Mouse (Mus musculus) adipocyte (in vitro differentiated cells): ENCODE data around the gene Kcnj14.

ENCODE experiments used
- DNase-seq: peaks from one replicate; pipeline ENCODE4 v3.0.0-alpha.2; 2016; ENCODE audit warnings: low spot score

Kcnj14 gene

DNA sequence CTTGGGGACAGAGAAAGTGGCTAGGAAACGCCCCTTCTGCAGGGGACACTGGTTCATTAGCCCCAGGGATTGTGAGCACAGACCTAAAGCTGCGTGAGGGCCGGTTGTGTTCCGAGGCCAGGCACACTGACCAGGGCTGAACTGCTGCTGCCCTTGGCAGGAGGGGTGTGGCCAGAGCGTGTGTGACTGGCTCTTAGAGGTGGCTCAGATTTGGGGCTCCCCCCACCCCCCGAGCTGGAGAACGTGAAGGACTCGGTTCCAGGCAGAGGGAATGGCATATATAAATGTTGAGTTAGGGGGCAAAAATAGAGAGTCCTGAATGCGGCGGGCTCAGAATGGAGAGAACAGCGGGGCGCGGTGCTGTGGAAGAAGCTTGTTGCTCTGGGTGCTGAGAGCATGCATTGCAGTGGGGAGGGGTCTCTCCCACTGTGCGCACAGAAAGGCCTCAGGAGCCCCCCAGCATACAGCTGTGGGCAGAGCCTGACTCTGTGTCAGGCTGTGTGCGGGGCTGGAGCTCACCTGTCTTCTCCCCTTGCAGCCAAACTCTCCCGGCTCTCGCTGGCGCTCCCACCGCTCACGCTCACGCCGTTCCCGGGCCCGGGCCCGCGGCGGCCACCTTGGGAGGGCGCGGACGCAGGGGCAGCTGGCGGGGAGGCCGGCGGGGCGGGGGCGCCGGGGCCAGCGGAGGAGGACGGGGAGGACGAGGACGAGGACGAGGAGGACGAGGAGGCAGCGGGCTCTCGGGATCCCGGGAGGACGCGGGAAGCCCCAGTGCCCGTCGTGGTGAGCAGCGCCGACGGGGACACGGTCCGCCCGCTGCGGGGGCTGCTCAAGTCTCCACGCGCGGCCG is 26.7 kb downstream of the Kcnj14 start:
- no peak for DNase-seq

DNA sequence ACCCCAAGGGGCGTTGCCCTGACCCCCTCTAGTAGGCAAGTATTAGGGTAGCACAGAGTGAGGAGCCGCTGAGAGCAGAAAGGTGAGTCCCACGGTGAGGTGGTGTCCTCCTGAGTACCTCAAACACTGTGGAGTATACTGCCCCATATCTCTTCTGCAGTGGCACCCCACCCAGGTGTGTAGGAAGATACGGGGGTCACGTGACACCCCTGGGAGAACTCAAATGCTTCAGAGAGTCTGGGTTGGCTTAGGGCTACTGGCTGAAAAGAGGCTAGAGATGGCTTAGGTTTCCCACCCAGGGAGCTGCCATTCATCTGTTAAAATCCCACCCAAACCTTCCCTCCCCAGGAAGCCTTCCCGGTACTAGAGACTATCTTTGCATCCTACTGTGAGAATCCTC is 27.6 kb downstream of the Kcnj14 start:
- DNase-seq: no peak

GRCm38 (mm10) chr7:45794971-45795370 is 29.6 kb downstream of the Kcnj14 start:
- no peak for DNase-seq

DNA sequence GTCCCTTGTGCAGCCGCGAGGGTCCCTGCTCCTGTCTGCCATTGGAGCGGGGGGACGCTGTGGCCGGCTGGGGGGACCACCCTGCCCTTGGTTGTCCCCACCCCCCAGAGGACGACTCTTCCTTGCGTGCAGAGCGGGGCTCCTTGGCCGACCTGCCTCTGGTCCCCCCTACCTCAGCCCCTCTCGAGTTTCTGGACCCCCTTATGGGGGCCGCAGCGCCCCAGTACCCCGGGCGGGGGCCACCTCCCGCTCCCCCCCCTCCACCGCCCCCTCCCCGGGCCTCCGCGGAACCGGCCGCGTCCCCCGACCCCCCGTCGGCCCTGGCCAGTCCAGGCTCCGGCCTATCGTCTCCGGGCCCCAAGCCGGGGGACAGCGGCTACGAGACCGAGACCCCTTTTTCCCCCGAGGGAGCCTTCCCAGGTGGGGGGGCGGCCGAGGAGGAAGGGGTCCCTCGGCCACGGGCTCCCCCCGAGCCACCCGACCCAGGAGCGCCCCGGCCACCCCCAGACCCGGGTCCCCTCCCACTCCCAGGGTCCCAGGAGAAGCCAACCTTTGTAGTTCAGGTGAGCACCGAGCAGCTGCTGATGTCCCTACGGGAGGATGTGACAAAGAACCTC is 30.5 kb downstream of the Kcnj14 start:
- no peak for DNase-seq

DNA sequence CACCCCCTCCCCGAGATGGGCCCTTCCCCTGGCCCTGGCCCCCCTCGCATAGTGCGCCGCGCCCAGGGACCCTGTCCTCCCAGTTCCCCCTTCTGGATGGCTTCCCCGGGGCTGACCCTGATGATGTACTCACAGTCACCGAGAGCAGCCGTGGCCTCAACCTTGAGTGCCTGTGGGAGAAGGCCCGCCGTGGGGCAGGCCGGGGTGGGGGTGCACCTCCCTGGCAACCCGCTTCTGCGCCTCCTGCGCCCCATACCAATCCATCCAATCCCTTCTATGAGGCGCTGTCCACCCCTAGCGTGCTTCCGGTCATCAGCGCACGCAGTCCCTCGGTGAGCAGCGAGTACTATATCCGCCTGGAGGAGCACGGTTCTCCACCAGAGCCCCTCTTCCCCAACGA is 31.3 kb downstream of the Kcnj14 start:
- no peak for DNase-seq

- DNase-seq: no peak
Observed at GRCm38 (mm10) chr7:45791756-45792490, 32.7 kb downstream of the Kcnj14 start.

DNA sequence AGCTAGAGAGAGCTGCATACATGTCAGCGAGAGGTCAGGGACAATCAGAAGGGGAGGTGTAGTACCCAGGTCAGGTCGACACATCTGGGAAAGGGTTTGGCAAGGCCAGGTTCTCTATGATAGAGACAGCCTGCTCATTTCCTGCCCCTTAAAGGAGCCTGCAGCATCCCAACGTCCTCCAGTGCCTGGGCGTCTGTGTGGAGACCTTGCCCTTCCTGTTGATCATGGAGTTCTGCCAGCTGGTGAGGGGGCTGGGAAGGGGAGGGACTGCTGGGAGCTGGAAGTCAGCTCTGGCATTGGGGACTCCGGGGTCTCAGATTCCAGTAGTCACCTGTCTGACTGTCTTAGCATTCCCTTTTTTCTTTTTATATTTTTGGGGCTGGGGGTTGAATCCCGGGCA is 33.9 kb downstream of the Kcnj14 start:
- DNase-seq: no peak

DNA sequence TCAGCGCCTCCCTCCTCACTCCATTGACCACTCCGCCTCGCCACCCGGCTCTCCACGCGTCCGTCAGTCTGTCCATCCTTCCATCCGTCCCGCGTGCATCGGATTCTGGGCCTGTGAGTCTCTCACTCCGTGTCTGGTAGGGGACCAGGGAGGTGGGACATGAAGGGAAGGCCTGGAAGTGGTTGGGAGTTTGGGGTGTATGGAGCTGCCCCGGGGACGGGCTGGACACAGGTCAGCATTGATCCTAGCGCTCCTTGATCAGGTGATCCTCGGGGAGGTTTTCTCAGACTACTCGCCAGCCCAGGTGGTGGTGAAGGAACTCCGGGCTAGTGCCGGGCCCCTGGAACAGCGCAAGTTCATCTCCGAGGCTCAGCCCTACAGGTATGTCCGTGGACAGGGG is 36.9 kb downstream of the Kcnj14 start:
- no peak for DNase-seq

GRCm38 (mm10) chr7:45786661-45787413 is 37.7 kb downstream of the Kcnj14 start:
- no peak for DNase-seq

DNA sequence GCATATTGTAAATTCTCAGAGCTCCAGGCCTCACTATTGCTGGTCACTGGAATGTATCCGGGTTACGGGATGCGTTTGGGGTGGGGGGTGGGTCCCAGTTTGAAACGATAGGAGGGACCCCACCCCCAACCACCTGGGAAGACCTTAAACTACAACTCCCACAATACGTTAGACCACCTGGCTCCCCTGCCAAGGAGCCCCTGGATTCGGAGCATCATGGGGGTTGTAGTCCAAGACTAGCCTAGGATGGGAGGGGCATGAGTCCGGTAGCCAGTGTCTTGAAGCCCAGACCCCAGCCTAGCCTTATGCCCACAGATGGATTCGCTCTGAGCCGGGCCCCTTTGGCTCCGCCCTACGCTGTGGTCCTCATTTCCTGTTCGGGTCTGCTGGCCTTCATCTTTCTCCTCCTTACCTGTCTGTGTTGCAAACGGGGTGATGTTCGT is 38.4 kb downstream of the Kcnj14 start:
- DNase-seq: no peak

GRCm38 (mm10) chr7:45785388-45786135 is 39.0 kb downstream of the Kcnj14 start:
- no peak for DNase-seq

GRCm38 (mm10) chr7:45784524-45785372 is 39.8 kb downstream of the Kcnj14 start, which contains the start of gene Sult2b1:
Gene Sult2b1 (minus strand): TSS chr7:45784669.
- DNase-seq: no peak

DNA sequence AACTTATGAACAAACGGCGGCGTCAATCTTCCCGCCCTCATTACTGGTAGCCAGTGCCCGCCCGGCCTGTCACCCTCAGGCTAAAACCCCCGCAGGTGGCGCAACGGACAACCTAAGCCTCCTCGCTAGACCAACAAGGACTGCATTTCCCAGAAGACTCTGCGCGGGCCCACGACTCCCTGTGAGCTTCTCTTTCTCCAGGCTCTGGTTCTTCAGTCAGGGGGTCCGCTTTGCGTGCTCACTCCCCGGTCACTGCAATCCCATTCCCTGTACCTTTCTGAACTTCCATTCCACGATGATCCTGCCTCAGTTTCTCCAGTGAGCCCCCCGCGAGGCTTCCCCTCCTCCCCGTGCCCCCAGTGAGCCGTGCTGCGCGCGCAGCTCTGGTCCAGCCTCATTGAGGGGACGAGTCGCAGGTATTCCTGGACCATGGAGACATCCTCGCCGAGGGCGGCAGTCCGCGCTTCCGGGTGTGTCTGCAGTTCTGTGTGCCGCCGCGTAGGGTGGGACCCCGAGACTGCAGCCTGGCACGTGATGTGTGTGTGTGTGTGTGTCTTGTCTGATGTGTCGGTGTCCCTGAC is 41.0 kb downstream of the Kcnj14 start, which contains the start of gene Lmtk3:
Lmtk3 (plus strand) TSS at position 228 of the 581 bp plus-strand sequence.
- DNase-seq: no peak

DNA sequence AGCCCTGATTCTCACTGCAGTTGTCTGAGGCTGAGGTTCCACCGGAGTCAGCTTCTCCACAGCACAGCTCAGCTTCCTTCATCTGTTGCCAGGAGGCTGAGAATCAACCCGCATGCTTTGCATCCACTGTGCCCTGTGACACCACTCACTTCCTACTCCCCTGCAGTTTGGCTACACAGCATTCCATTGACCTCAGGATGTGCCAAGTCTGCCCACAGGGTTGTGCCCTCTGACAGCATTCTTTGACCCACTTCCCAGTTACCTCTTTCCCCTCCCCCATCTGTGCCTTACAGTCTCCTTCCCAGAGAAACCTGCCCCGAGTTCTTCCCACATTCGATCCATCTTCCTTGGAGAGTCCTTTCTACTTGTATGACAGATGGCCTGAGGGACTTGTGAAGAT is 42.3 kb downstream of the Kcnj14 start:
- peak; percentile 41 for DNase-seq

DNA sequence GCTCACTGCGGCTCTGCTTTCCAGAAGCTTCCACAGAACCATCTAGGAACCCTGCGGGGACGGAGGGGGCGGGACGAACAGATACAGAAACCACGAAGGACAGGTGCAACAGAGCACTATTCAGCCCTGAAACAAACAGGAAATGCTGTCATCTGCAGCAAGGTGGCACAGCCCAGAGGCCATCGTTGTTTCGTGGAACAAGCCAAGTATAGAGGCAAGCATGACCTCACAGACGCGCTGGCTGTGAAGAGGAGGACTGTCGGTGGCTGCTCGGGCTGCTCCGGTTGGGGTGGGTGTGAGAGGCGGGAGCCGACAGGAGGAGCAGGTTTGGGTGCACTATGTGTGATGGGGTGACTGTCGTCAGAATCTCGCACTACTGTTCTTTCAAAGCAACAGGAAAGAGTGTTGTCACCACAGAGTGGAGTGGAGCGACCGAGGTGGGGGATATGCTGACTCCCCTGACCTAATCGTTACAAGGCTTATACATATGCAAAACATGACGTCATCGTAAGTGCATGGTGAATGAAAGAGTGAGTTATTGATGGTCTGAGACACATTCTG is 45.4 kb downstream of the Kcnj14 start:
- DNase-seq: no peak

DNA sequence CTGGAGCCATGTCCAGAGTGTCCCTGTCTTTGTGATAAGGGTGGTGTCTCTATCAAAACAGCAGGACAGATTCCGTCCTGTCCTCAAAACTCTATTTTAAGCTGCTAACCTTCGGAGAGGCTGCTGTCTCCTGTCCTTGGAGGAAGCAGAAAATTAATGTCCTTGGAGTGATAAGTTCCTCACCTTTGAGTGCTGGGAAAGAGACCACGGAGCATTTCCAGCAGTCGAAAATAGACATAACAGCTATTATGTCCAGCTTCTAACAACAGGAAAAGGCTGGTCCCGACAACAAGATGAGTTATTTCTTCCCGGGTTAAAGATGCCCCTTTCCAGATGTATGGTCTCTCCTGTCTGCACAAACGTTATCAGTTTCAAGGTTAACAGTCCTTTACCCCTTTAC is 49.3 kb downstream of the Kcnj14 start:
- DNase-seq: no peak

- DNase-seq: no peak
Observed at GRCm38 (mm10) chr7:45771101-45771500, 53.5 kb downstream of the Kcnj14 start.

DNA sequence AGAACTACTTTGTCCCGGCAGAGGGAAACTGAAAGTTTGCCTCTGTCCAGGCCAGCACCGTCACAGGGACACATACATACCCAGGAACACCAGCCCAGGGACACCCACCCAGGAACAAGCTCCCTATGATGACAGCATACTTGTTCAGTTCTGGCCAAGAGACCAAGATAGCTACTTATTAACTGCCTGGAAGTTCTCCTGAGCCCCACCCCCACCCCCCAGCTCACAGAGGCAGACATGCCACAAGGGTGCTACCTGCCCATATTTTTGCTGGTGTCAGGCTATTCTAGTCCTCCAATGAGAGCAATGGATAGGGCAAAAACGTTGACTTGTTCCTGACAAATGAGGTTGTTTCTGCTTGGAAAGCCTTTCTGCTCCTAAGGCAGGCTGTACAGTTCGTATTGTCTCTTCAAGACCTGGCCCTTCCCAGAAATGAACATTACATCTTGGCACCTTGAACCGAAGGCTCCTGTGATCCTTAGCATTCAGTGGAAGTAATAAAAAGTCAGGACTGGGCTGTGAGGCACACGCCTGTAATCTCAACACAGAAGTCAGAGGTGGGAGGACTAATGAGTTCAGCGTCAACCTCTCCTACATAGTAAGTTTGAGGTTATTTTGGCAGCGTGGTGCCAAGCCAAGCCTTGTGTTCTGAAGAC is 54.0 kb downstream of the Kcnj14 start:
- DNase-seq: no peak

DNA sequence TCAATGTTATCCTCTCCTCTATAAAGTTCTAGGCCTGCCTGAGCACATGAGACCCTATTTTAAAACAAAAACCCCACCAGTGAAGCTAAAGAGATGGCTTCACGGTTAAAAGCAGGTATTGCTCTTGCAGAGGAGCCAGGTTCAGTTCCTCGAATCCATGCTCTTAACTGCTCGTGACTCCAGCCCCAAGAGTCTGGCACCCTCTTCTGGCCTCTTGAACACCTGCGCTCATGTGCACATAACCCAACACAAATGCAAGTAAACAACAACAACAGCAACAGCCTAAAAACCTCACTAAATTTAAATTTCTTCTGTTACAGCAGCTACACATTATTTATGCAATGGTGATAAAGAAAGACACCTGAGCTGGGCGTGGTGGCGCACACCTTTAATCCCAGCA is 57.1 kb downstream of the Kcnj14 start:
- DNase-seq: no peak
